Comparison of ENCODE assay signal across 12 mouse cellular contexts in the genomic region with DNA sequence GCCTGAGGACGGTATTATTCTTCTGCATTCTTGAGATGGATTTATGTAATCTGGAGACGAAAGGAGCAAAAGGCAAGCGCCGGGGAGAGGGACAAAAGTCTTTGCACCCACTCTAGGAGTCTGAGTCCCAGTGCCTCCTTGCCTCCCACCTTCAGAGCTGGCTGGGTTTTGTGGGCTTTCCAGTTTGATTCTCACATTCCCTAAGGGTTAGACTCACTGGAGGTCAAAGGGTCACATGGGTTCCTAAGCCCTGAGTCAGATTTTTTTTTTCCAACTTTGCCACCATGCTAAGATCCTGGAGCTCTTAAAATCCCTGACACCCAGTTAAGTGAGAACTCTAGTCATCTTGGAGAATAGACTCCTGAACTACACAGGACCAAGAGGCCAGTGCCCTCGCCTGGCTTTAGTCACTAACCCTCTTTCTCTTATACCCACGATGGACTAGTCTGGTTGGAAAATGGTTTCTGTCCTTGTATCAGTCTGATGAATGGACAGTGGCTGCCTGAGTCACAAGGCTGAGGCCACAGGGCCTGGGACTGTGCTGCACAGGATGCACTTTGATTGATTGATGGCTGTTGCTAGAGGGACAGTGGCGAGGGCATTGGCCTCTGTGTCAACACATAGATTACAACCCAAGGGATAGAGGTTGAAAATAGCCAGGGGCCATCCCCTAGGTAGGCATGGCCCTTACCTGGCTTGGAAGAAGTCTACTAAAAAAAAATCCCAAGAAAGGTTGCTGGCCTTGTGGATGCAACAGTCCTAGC.
A peak's percentile ranks its signal among the peaks of the same experiment; 100 is the strongest.
DNase-seq lines count a peak whose midpoint lies in the region; ATAC-seq and TF ChIP-seq lines count a peak whose summit lies in the region.
"Had no signal": no experiment of that assay in that cellular context is flagged by ENCODE, and none has a peak within 500 bp of the region (broad histone marks: within the 10 kb centered on the region; RNA-seq: fewer than 3 reads in every experiment).

No protein-coding gene starts in this region.

- TF ChIP-seq POLR2A in liver, adult 2 months (IDR thresholded peaks at IDR 0.05; ENCODE audit: extremely low read depth, insufficient read depth, low read length): no peak

- 49% methylated on average over 7 of the region's 7 CpGs for WGBS in liver, adult 2 months
- 48% methylated on average over 7 of the region's 7 CpGs for WGBS in liver, embryonic 14.5 days (ENCODE audit: insufficient replicate concordance)

- peak; percentile 51 for ATAC-seq in liver, embryonic 14.5 days (ENCODE audit: insufficient read depth)
- ATAC-seq in megakaryocyte progenitor cell, adult 5-6 weeks (replicated peaks; ENCODE audit: poor library complexity): no peak
- ATAC-seq: intestine, embryonic 15.5 days had no signal

- DNase-seq in liver, adult 2 months (ENCODE audit: extremely low read depth, low read depth, low spot score): peak; percentile 91
- DNase-seq in liver: no peak
- DNase-seq in ES-E14 (ENCODE audit: low read depth, low spot score): no peak
- DNase-seq in adrenal gland, adult 2 months: peak; percentile 90
- DNase-seq in liver, embryonic 14.5 days (ENCODE audit: low read depth in 3 of 3, low spot score in 3 of 3): no peak
- no peak for DNase-seq in testis, postnatal 10 days (ENCODE audit: low spot score)
- DNase-seq in embryo, embryonic 10 days (ENCODE audit: low spot score): no peak
- DNase-seq: cerebellum, adult 11-12 months; heart, postnatal 14 days had no signal

- no peak overlapping the region for H3K4me2 ChIP-seq in liver, embryonic 14.5 days (ENCODE audit: low read depth)
- H3K4me2 ChIP-seq: intestine, embryonic 15.5 days had no signal

- no peak for TF ChIP-seq EP300 in liver, embryonic 14.5 days (IDR thresholded peaks at IDR 0.05; ENCODE audit: low read depth)

- no peaks in the 10 kb centered on the region for H3K27me3 ChIP-seq in liver, adult 2 months (ENCODE audit: control insufficient read depth, insufficient read depth, low read length)
- H3K27me3 ChIP-seq in liver, embryonic 14.5 days (ENCODE audit: control insufficient read depth, insufficient read depth, low read length): no peaks in the 10 kb centered on the region
- H3K27me3 ChIP-seq: intestine, embryonic 15.5 days had no signal

- H3K36me3 ChIP-seq in liver, adult 2 months (ENCODE audit: control insufficient read depth, insufficient read depth, low read length): no peaks in the 10 kb centered on the region
- H3K36me3 ChIP-seq in ES-E14 (ENCODE audit: control insufficient read depth, insufficient read depth, low read length, poor library complexity, severe bottlenecking): no peaks in the 10 kb centered on the region
- H3K36me3 ChIP-seq in liver, embryonic 14.5 days (replicated peaks; ENCODE audit: control insufficient read depth, insufficient read depth, low read depth): no peaks in the 10 kb centered on the region
- H3K36me3 ChIP-seq: forebrain, embryonic 10.5 days; intestine, embryonic 15.5 days had no signal

- H3K9me3 ChIP-seq in ES-E14 (ENCODE audit: control insufficient read depth, insufficient read depth, low read depth, low read length): no peaks in the 10 kb centered on the region
- H3K9me3 ChIP-seq in liver, embryonic 14.5 days (ENCODE audit: control insufficient read depth, low read length): no peaks in the 10 kb centered on the region
- H3K9me3 ChIP-seq: forebrain, embryonic 10.5 days; intestine, embryonic 15.5 days had no signal

- peaks cover 27% of the 10 kb centered on the region for H3K4me1 ChIP-seq in liver, adult 2 months (ENCODE audit: control insufficient read depth, insufficient read depth, low read length)
- peaks cover 6 to 7% of the 10 kb centered on the region in 2 experiments; a peak in 3 of 4 replicates for H3K4me1 ChIP-seq in ES-E14 (ENCODE audit: control insufficient read depth in 2 of 2, insufficient read depth in 2 of 2, low read length in 2 of 2, poor library complexity in 1 of 2)
- H3K4me1 ChIP-seq in liver, embryonic 14.5 days (replicated peaks; ENCODE audit: control insufficient read depth in 2 of 2, insufficient read depth in 2 of 2, low read length in 1 of 2): peaks cover 0 to 11% of the 10 kb centered on the region in 2 experiments; a peak in 3 of 4 replicates

- H3K79me2 ChIP-seq in liver, adult 2 months (ENCODE audit: control insufficient read depth, insufficient read depth, low read length): no peaks in the 10 kb centered on the region

- no peak overlapping the region for H3K9ac ChIP-seq in liver, adult 2 months (ENCODE audit: low read depth, low read length)
- no peak overlapping the region for H3K9ac ChIP-seq in ES-E14 (ENCODE audit: insufficient read depth, low read depth, low read length, poor library complexity, severe bottlenecking)
- no peak overlapping the region for H3K9ac ChIP-seq in liver, embryonic 14.5 days (replicated peaks)
- H3K9ac ChIP-seq: intestine, embryonic 15.5 days had no signal

- TF ChIP-seq CTCF in liver, adult 2 months (IDR thresholded peaks at IDR 0.05; ENCODE audit: low read depth, low read length): no peak
- TF ChIP-seq CTCF in liver, embryonic 14.5 days (IDR thresholded peaks at IDR 0.05; ENCODE audit: low read depth): no peak

- in situ Hi-C loops in ES-E14 (cut with MboI; ENCODE audit: low sequenced_read_pairs in 2 of 2, unreplicated experiment in 2 of 2): no loop called here

- peak overlapping the region; percentile 64 for H3K27ac ChIP-seq in liver, adult 2 months (replicated peaks; ENCODE audit: insufficient read depth, low read depth, low read length)
- peak overlapping the region; percentile 62 for H3K27ac ChIP-seq in ES-E14 (ENCODE audit: insufficient read depth, low read depth, low read length, poor library complexity, severe bottlenecking)
- H3K27ac ChIP-seq in liver, embryonic 14.5 days: no peak overlapping the region
- H3K27ac ChIP-seq: forebrain, embryonic 10.5 days; intestine, embryonic 15.5 days had no signal

- no peak overlapping the region for H3K4me3 ChIP-seq in liver, adult 2 months (ENCODE audit: insufficient read depth, low read depth, low read length)
- H3K4me3 ChIP-seq in ES-E14 (ENCODE audit: insufficient read depth in 1 of 2, low read depth in 1 of 2, low read length in 2 of 2, poor library complexity in 1 of 2, severe bottlenecking in 1 of 2): no peak overlapping the region
- no peak overlapping the region for H3K4me3 ChIP-seq in liver, embryonic 14.5 days (ENCODE audit: insufficient read depth in 1 of 2, low read depth in 2 of 2, low read length in 2 of 2)
- H3K4me3 ChIP-seq: forebrain, embryonic 10.5 days; intestine, embryonic 15.5 days had no signal

TF ChIP-seq in ES-E14, 5 proteins besides CTCF, POLR2A, EP300 and RAD21:
- TF ChIP-seq ZNF384 (IDR thresholded peaks at IDR 0.05; ENCODE audit: low read depth, low read length): peak; percentile 85
- TF ChIP-seq HCFC1 (IDR thresholded peaks at IDR 0.05; ENCODE audit: borderline replicate concordance, insufficient read depth, low read length): no peak
- no peak for TF ChIP-seq ZC3H11A (IDR thresholded peaks at IDR 0.05; ENCODE audit: borderline replicate concordance, low read depth, low read length)

Comparison
In these comparisons a context has a peak if more than half of its experiments do, and no peak if none do; other contexts are left out.
1. DNase-seq: peak in liver, adult 2 months (single experiment) and adrenal gland, adult 2 months (single experiment); none in liver (single experiment), ES-E14 (single experiment), liver, embryonic 14.5 days (0 of 3), testis, postnatal 10 days (single experiment) and embryo, embryonic 10 days (single experiment).